Mouse (Mus musculus) adrenal gland, postnatal 10 days (tissue): Measurements from ENCODE around the gene Cdk9. TPM values are rescaled to one million over a fixed set of nuclear protein-coding genes. Genes with fewer than 3 reads are reported as not detected.
A peak's percentile ranks its signal among the peaks of the same experiment; 100 is the strongest.

Experiments
- DNase-seq: peaks from one replicate; pipeline ENCODE4 v3.0.0; 2021; ENCODE audit warnings: mixed read lengths
- long read RNA-seq, 2 experiments: library from polyadenylated mRNA; stranded (forward); transcript quantifications; one replicate each; pipeline ENCODE4 v2.0.0; 2021
- total RNA-seq, 2 experiments: library from RNA; stranded (reverse); gene quantifications; 2 replicates each; pipeline ENCODE4 v1.2.3; 2021

Cdk9 gene
- 10 to 100 TPM; 65.5 to 70.9 TPM for total RNA-seq
- long read RNA-seq, experiment 1, transcript Cdk9-201 (7 exons, 1,733 nt), result major isoform, 148 of 177 reads
- long read RNA-seq, experiment 1, partial matches to known transcripts, result 6 of 177 reads
- long read RNA-seq, experiment 1, other reads (novel, unspliced or antisense), result 21 of 177 reads
- long read RNA-seq, experiment 2, transcript Cdk9-201 (7 exons, 1,733 nt), result major isoform, 75 of 95 reads
- long read RNA-seq, experiment 2, partial matches to known transcripts, result 1 of 95 reads
- long read RNA-seq, experiment 2, other reads (novel, unspliced or antisense), result 18 of 95 reads

DNA sequence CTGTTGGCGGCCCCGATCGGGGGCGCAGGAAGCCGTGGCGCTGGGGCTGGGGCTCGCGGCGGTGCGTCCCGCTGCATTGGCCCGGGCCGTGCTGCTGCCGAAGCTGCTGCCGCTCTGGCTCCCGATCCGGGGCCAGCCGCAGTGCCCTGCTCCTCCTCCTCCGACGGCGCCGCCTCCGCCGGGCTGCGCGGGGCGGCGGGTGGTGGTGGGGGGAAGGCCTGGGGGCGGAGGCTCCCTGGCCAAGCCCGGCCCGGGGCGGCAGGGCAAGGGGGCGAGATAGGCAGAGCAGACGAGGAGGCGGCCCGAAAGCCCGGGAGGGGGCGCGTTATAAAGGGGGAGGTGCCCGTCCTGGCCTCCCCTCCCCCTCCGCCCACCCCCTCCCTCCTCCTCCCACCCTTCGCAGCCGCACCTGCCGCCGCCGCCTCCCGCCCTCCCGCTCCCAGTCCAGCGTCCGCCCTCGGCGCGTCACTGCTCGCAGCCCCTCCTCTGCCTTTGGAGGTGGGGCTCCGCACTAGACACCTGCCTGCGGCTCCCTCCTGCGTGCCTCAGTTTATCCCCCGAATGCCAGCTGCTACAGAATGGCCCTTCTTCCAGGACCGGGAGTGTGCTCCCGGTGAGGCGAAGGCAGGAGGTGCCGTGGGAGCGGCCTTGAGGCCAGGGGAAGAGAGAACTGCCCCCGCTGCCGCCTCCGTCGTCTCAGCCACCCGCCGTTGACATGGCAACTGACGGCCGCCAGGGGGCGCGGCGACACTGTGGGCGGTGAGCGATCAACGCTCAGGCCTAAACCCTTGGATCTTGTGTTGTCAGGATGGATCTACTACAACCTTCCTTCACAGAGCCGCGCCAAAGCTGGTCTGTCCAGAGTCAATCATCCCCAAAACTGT, at the start of gene Cdk9:
TSS of gene Cdk9 (minus strand) at position 143 of the 884 bp plus-strand sequence.
- peak; percentile 96 for DNase-seq

DNA sequence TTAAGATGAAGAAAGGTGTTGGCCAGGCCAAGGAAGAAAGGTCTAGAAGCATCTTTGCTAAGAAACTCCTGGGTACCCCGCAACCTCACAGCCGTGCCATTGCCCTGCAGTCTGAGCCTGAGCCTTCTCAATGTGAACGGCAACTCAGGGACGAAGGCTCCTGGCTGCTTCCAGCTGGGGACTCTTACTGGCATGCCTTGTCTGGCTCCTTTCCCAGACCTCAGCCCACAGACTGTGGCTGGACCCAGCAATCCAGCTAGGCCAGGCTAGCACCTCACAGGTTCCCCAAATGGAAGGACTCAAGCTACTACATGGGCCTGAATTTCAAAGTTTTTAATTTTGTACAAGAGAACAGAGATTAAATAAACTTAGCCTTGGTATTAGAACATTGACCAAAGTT, 49.0 kb upstream of the Cdk9 start:
- DNase-seq, result no peak

DNA sequence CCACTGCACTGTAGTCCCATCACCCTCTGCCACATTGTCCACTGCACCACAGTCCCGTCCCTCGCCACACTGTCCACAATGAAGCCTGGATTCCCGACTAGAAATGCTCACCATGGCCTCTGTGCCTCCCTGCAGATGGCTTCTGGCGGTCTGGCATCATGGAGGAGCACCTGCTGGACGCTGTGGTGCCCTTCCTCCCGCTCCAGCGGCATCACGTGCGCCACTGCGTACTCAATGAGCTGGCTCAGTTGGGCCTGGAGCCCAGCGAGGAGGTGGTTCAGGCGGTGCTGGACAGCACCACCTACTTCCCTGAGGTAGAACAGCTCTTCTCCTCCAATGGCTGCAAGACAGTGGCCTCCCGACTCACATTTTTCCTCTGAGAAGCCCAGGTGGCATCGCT, 48.5 kb upstream of the Cdk9 start:
- no peak for DNase-seq

DNA sequence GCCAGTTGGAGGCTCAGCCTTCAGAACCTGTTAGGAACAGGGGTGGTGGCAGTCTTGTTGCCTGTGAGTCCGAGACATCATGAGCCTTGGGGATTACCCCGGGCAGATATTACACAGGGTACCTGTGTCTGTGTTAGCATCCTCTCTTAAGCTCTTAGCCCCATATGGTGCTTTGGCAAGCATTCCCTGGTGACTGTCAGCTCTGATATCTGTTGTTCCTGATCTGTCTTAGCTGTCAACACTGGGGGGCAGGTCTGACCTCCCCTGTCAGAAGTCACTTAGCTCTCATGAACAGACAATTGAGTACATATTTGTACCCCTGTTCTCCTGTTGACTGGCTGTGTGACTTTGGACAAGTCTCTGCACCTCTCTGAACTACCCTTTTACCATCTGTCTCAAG, 46.1 kb upstream of the Cdk9 start:
- no peak for DNase-seq

DNA sequence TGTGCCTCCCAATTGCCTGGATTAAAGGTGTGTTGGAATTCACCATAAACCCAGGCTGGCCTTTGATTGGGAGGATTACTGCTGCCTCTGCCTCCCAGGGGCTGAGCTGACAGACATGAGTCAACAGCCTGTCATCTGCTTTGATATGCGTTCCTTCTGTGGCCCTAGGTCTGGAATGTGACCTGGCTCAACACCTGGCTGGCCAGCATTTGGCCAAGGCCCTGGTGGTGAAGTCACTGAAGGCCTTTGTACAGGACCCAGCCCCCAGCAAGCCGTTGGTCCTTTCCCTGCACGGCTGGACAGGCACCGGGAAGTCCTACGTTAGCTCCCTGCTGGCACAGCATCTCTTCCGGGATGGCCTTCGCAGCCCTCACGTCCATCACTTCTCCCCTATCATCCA, 45.6 kb upstream of the Cdk9 start:
- no peak for DNase-seq

DNA sequence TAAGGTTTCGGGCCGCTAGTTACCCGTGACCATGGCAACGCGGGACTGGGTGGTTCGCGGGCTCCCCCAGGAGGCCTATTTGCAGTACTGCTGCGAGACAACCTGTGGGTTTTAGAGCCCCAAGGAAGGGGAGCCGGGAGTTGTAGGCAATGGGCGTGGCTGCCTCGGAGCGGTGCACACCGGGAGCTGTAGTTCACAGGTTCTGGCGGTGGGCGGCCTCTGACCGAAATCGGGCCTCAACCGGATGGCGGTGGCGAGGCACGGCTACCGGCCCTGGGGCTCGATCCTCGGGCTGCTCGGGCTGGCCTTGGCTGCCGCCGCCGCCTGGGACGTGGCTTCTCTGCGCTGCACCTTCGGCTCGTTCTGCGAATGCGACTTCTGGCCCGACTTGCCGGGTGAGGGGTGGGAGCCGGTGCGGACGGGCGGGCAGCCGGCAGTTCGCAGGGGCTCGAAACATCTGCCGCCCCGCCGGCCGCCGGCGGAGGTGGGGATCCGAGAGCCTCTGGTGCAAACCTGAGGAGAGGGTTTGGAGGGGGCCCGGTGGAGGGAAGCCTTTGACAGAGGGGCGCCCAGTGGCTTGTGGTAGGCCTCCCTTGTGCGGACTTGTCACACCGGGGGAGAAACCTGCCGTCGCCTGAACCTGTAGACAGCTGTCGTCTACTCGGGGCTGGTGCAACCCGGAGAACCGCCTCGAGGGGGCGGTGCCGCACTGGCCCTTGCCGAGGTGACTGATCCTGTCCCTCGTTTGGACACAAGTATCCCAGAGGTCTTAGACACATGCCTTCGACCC, 44.4 kb upstream of the Cdk9 start, which contains the start of gene Tor2a:
TSS of gene Tor2a (plus strand) at position 179 of the 790 bp plus-strand sequence.
- DNase-seq, result peak; percentile 98

DNA sequence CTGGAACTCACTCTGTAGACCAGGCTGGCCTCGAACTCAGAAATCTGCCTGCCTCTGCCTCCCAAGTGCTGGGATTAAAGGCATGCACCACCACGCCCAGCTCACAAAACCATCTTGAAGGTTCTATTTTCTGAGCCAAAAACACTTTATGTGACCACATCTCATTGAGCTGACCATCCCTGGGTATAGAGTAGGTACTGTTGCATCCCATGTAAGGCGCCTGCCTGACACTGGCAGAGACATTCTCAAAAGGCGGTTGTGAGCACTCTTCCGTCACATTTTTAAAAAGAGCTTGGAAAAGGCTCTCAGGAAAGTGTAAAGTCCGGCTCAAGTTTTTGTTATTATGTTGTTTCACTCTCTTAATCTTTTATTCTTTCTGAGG, 43.8 kb upstream of the Cdk9 start:
- no peak for DNase-seq

DNA sequence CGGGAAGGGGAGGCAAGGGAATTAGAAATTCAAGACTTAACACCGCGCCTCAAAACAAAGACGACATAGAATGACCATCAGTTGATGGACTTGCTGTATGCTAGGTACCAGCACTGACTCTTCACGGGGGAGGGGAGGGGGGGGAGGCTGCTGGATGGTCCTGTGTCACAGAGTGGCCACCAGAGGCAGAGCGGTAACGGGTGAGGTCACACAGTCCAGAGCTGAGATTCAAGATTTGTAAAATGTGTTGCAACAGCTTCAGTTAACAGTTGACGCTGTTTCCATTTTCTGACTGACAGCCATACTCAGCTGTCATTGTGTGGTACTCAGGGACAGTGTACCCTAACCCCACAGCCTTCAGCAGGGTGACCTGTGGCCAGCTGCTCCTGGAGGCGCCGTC, 39.3 kb upstream of the Cdk9 start:
- no peak for DNase-seq

DNA sequence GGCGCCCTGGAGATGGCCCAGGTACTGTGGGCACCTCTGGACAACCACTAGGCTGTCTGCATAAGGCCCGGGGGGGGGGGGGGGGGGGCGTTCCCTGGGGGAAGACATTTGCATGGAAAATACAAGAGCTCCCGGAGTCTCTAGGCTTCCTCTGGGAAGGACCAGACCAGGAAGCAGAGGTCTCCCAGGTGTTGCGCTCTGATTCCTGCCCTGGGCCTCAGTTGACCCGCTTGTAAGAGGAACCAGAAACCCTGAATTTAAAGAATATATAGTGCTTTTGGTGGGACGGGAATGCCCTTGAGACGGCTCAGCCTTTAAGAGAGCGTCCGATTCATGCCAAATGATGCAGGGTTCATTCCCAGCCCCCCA, 38.8 kb upstream of the Cdk9 start:
- no peak for DNase-seq

DNA sequence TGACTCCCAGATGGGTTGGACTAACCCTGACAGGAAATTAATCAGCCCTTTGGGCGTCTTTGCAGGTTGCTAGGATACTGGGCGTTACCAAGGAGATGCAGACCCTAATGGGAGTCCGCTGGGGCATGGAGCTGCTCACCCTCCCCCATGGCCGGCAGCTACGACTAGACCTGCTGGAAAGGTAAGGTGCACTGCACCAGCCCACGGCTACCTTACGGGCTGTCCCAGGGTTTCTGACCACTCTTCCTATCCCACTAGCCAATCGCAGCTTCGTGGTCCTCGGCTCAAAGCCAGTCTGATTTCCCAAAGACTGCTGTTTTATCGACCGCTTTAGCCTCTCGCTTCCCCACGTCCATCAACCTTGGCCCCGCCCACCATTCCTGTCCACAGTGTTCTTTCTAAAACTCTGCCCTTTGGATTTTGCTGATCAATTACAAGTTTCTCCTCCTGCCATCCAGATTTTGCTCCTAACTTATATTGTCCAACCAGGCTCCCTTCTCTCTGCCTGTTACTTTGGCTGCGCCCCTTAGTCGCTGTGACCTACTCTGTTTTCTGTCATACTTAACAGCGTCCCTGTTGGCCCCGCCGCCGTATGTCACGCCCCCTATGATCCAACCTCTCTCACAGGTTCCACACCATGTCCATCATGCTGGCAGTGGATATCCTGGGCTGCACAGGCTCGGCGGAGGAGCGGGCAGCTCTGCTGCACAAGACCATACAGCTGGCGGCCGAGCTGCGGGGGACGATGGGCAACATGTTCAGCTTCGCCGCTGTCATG, 38.2 kb upstream of the Cdk9 start:
- DNase-seq, result peak; percentile 79

DNA sequence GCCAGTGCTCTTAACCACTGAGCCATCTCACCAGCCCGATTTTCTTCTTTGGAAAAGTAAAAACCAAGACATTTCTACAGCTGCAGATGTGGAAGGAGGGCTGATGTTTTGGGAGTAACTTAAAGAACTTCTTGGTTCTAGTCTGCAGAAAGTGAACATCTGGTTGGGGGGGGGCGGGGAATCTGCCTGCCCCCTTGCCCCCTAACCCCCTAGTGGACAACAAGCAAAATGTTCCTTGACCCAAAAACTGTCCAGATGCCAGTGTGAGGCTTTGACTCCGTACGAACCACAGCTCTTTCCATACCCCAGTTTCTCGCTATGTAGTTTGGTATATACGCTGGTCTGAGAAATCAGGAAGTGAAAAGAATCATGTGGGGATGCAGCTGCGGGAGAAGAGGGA, 37.3 kb upstream of the Cdk9 start:
- DNase-seq, result no peak

DNA sequence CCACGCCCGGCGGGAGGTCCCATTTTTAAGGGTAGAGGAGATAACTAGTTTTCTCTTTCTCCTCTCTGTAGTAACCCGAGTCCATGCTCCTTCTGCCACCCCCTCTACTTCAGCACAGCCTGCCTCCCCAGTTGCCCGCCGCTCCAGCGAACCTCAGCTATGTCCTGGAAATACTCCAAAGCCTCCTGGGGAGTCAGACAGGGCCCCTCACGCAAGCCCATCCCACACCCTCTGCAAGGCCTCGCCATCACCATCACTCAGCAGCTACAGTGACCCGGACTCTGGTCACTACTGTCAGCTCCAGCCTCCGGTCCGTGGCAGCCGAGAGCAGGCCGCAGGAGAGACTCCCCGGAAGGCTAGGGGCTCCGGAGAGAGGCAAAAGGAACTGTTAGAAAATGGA, 36.2 kb upstream of the Cdk9 start:
- DNase-seq, result no peak

DNA sequence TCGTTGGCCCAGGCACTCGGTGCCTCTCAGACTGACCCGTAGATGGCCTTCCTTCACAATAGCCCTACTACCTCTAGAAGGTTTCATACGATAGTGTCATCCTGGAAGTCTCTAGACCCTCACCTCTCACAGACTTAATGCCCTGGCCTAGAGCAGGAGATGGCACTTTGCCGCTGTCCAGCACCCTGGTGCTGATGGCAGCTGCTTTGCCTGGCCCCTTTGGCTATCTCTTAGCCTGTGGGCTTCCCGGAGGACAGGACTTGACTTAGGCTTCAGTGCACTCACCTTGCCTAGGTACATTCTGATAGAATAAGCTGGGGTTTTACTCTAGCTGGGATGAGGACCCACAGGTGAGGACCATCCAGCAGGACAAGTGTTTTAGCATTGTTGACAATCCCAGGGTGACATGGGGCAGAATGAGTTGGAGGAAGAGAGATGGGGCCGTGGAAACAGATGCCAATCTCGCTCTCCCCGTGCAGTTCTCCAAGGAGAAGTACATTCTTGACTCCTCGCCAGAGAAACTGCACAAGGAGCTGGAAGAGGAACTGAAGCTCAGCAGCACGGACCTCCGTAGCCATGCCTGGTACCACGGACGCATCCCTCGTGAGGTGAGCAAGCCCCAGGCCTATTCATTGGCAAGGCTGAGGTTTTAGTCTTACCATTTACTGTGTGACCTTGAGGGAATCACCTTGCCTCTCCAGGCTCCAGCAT, 31.6 kb upstream of the Cdk9 start:
- peak; percentile 30 for DNase-seq

DNA sequence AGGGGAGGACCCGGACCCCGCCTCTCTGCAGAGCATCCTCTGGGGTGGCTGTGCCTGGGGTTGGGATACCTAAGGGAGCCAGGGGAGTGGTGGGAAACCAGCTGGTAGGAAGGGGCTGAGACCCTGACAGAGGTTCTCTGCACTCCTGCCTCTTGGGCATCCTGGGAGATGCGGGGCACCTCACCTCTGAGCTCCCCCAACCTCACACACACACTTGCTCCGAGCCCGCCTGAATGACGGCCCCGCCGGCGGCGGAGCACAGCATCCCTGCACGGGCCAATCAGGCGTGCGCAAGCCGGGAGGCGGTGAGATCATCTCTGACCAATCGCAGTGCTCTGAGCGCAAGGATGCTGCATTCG, 29.3 kb upstream of the Cdk9 start:
- DNase-seq, result peak; percentile 20

DNA sequence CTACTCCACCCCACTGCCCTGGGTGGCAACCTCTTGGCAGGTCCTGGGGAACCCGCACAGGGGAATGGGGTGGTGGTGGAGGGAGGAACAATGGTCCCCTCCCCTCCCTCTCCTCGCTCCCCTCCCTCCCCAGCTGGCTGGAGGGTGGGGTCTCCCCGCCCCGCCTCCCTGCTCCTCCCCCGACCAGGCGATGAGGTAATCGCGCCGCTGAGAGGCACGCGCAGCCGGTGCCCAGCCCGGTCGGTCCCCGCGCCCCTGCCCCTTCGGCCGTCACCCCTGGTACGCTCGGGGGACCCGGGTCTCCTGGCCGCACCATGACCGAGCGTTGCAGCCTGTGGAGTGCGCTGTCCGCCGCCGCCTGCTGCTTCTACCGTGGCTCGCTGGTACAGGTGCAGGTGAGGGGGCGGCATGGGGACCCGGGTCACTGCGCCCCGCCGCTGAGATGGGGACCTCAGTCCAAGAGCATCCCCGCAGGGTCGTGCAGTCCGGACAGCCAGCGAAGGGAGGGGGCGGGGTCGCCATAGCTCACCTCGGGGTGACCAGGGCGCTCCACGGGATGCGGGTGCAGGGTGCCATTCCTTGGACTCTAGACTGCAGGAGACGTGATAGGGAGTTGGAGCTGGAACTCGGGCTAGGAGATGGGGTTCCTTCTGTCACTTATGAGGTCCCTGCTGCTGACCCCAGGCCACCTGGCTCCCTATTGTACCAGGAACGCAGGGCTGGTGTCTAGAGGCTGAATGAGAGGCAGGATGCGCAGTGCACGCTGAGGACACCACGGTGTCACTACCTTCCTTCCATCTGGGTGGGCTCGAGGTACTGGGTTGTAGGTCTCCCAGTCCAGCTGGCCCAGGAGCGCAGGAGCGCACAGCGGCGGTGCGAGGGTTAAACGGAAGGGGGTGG, 28.6 kb upstream of the Cdk9 start:
- DNase-seq, result peak; percentile 47

DNA sequence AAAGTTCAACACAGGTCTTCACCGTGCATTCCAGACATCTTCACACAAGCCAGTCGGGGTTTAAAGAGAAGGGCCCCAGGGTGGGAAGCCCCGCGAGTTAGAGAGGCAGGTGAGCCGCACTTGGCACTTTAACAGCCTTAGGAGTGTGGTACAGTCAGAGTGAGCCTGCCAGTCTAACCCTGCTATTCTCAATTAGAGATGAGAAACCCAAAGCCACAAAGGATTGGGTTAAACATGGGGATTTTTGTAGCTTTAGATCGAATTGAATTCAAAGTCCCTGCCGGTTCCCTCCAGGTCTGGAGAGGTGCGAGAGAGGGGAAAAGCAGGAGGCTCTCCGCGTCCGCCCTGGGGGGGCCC, 28.0 kb upstream of the Cdk9 start, which contains the start of gene 6330409D20Rik:
TSS of gene 6330409D20Rik (minus strand) at position 101 of the 357 bp plus-strand sequence.
- DNase-seq, result no peak

DNA sequence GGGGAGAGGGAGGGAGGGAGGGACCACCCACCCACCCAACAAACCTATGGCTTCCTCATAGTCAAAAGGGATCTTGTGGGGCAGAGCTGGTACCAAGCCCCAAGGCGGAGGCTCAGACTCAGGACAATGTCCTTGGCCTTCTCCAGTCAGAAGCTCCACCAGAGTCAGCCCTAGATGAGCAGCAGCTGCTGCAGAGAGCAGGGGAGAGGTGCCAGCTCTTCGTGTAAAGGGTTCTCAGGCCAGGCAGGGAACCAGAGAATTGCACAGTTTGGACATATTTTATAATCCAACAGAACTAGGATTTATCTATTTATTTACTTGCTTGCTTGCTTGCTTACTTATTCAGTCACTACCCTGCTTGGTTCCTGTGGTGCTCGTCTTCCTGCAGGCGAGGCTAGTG, 26.4 kb upstream of the Cdk9 start:
- DNase-seq, result peak; percentile 36

DNA sequence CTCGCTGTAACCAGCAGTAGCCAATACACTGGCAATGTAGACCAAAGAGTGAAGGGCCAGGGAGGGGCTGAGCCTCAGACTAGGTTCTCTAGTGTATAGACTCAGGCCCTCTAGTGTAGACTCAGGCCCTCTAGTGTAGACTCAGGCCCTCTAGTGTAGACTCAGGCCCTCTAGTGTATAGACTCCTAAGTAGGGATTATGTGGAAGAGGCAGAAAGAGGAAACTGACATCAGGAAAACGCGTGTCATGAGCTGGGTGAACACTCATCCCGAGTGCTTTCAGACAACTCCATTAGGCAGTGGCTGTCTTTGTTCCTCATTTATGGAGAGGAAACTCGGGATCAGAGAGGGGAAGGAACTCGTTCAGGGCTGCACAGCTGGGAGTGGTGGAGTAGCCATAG, 24.1 kb upstream of the Cdk9 start:
- no peak for DNase-seq

DNA sequence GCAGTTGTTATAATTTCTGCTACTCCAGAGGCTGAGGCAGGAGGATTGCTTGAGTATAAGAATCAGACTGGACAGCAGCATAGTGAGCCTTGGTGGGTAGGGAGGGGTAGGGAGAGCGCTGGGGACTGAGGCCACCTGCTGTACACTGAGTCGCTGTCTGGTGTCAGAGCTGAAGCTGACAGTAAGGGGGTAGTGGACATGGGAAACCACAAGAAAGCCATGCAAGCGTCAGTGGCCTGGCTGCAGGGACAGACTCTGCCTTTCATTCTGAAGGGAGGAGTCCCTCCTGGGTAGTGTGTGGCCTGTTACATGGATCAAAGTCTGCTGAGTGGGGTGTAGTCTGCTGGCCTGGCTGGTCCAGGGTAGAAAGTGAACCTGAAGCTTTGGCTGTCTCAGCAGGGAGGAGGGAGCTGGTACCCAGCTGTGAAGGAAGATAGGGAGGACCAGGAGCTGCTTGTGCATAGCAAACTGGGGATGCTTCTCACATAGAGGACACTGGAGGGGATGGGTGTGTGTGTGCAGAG, 23.5 kb upstream of the Cdk9 start:
- no peak for DNase-seq

DNA sequence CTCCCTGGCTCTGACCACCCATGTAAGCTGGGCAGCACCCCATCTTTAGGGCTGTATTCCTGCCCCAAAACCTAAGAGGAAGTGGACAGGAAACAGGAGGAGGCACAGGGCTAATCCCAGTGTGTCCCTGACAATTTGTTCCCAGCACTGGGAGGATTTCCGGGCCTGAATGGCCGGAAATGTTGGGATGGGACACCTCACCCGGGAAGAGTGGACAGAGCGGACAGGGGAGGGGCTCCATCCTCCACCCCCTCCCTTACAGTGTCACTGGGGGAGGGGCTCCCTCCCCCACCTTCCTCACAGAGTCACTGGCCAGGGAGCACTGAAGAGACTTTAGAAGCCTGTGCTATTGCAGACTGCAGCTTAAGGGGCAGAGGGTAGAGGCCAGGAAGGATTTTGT, 22.1 kb upstream of the Cdk9 start:
- peak; percentile 63 for DNase-seq
